Mouse (Mus musculus) T-helper 1 cell (primary cell): Measurements from ENCODE around the gene Pcgf5.

Experiments
- in situ Hi-C: fragments of 300-600 bp; cut with MboI, MseI; formaldehyde crosslinking; loops from one replicate; pipeline ENCODE4 v1.15.1; 2025; ENCODE audit warnings: high pct_unique_total_duplicates

Pcgf5 gene

DNA sequence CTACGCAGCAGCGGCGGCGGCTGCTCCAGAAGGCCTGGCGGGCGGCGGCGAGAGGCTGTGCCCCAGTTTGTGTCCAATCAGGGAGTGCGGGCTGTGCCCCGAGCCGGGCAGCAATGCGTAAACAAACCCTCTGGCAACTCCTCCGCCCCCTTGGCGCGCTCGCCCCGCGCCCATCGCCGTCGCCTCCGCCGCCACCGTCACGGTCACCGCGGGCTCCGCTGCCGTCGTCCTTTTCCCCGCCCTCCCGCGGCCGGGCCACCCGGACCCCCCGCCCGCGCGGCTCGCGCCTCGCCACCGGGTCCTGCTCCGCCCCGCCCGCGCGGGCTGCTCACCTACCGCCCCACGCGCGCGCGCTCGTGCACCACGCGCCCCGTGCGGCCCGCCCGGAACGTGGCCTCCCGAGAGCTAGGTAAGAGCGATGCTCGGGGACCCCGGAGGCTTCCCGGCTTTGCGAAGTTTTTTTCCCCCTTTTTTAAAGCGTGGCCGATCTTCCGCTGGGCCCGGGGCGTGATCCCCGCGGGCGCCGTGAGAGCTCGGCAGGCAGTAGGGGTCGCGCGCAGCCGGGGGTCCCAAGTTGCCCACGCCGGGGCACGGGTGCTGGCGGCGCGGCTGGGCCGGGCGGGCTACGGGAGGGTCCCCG, at the start of gene Pcgf5:
TSS of gene Pcgf5 (plus strand) at position 149 of the 640 bp plus-strand sequence.
- in situ Hi-C loops = no loop called here

DNA sequence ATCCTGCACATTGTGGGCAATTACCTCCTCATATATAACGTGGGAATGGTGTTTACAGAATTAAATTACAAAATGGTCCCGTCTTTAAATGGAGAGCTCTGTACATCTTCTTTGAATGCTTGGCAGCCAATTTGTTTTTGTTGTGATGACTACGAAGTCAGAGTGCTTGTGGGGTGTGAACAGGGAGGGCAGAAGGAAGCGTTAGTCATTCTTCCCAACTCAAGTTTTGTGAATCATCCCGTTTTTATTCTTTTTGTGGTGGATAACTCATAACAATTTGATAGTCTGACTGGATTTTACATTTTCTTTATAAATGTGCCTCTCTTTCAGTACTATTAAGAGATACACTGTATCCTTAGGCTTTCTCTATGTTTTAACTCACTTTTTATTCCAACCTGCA, 42.6 kb upstream of the Pcgf5 start:
- in situ Hi-C loops = no loop called here

GRCm38 (mm10) chr19:36314010-36314409, 34.1 kb upstream of the Pcgf5 start:
- in situ Hi-C loops = no loop called here

GRCm38 (mm10) chr19:36319735-36320134, 28.4 kb upstream of the Pcgf5 start:
- in situ Hi-C loops = no loop called here

GRCm38 (mm10) chr19:36321066-36321465, 27.0 kb upstream of the Pcgf5 start:
- in situ Hi-C loops = no loop called here

- in situ Hi-C loops = no loop called here
Observed at GRCm38 (mm10) chr19:36323326-36323725, 24.8 kb upstream of the Pcgf5 start.

DNA sequence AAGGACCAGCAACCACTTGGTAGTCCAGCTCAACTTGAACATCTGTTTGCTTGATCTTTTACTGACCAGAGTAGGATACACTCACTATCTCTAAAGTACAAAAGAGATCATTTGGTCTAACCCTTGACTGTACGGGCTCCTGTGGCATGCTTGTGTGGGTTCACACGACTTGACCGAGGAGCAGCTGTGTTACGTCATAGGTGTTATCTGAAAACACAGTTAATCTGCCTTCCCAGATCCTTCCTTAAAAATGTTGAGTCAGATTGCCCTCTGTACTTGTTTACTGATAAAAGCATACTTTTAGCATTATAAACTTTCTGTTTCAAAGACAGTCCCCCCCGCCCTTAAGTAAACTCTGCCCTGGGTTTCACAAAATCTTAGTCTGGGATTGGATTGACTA, 19.4 kb upstream of the Pcgf5 start:
- in situ Hi-C loops = no loop called here

- in situ Hi-C loops = no loop called here
Observed at GRCm38 (mm10) chr19:36347376-36347775, 733 bp upstream of the Pcgf5 start.

DNA sequence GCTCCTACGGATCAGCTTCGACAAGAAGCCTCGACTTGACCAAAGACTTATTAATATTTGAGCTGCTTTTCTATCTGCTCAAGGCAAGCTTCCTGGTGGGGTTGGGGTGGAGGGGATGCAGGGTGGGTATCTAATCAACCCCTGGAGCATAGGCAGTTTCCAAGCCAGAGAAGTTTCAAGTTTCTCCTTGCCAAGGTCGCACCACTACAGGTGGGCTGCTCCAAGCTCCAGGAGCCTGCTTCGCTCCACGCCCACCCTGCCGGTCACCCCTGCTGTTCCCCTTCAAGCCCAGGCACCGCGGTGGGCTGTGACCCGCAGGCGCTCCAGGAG, 313 bp upstream of the Pcgf5 start:
- in situ Hi-C loops = no loop called here

DNA sequence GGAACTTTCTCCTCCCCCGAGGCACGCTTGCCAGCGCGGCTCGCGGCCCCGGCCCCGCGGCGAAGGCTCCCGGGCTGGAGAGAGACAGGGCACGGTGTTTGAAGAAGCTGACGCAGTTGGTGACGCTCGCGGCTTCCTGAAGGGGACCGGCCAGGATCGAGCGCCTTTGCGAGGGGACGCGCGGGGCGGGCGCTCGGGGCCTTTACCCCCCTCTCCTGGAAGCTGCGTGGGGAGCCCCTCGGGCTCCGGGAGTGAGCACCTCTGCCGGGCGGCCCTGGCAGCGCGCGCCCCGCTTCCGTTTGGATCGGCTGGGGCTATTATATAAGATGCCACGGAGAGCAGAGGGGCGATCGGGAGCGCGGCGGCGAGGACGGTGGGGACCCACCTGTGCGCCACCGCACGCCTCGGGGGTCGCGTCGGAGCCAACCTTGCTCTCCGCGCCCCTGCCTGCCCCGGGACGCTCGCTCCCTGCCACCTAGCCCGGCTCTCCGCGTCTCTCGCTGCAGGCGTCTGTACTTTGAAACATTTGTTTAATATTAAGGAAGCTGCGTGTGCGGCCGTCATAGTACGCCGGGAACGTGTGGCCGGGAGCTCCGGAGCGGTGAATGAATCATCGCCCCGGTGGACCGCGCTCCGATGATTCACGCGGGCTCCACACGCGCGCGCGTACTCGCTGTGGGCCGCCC, 835 bp downstream of the Pcgf5 start:
- in situ Hi-C loops = no loop called here

- in situ Hi-C loops = no loop called here
Observed at GRCm38 (mm10) chr19:36349487-36349955, 1.4 kb downstream of the Pcgf5 start.

GRCm38 (mm10) chr19:36350181-36350580, 2.1 kb downstream of the Pcgf5 start:
- in situ Hi-C loops = no loop called here

DNA sequence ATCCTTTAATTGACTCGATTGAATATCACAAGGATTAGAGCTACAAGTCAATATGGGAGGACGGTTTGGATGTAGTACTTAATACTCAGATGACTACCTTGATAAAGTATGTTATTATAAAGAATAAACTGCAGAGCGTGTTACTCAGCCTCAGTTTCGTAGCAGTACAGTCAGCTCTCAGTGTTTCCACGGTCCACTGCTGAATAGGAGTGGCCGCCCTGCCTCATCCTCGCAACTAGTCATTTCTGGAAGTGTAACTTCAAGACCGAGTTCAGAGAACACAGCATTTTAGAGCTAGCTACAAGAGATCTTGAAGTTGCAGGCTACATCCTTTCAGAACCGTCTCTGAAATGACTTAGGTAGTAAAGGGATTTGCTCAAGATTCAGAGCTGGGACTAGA, 2.8 kb downstream of the Pcgf5 start:
- in situ Hi-C loops = no loop called here

DNA sequence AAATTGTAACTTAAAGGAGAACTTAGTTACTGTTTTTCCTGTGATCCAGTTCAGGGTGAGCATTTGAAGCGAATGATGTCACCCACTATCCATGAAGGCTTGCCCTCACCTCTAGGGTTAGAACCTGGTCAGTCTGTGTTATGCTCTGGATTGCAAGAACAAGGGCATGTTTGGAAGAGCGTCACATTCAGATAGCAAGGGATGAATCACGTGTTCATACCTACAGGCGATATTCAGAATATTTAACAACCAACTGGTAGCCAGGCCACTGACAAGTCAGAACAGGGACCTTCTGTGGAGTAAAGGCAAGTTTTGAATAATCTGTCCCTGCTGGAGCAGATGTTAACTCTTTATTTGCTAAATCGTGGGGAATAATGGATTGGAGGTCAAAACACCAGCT, 14.4 kb downstream of the Pcgf5 start:
- in situ Hi-C loops = no loop called here

- in situ Hi-C loops = no loop called here
Observed at GRCm38 (mm10) chr19:36364757-36365156, 16.6 kb downstream of the Pcgf5 start.

GRCm38 (mm10) chr19:36371478-36371877, 23.4 kb downstream of the Pcgf5 start:
- in situ Hi-C loops = no loop called here

DNA sequence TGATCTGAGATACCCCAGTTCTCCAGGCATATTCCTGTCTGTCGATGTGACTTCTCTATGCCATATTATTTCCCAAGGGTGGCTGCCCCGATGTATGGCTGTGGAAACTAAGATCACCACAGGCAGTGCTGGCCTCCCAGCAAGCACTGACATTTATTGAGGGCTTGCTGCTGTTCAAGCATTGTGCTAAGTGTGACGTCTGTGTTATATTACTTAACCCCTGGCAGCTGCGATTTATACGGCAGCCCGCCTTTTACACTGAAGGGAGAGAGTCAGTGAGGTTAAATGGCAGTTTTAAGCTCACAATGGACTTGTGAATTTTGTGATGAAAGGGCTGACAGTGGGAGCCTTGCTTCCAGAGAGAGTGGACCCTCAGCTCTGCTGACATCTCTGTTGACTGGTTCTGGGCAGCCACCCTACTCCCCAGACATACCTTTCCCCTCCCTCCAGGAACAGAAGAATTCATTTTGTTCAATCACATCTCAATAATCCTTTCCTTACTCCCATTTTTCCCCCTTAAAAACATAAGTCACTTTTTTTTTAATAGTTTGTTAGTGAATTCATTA, 25.0 kb downstream of the Pcgf5 start:
- in situ Hi-C loops = no loop called here

DNA sequence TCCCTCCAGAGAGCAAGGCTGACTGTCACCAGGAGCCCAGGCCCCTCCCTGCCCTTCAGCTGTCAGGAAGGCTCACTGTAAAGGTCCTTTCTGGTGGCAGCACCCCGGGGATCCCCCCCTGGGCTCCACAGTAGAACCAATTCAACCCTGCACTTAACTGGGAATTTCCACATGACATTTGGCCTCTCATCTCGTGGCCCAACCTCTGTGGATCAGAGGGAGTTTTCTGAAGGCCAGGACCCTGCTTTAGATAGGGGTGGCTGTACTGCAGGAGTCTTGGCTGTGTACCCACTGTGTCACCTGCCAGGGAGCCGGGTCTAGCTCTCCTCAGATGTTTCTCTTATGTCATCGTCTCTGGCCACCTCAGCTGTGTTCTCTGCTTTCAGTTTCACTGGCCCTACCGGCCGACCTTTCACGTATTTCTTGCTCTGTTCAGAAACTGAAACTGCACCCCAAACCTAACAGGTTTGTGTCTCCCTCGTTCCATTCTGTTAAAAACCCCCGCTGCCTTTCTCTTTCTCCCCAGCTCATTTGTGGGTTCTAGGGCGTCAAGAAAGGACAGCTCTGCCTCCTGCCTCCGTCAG, 27.2 kb downstream of the Pcgf5 start:
- in situ Hi-C loops = no loop called here

DNA sequence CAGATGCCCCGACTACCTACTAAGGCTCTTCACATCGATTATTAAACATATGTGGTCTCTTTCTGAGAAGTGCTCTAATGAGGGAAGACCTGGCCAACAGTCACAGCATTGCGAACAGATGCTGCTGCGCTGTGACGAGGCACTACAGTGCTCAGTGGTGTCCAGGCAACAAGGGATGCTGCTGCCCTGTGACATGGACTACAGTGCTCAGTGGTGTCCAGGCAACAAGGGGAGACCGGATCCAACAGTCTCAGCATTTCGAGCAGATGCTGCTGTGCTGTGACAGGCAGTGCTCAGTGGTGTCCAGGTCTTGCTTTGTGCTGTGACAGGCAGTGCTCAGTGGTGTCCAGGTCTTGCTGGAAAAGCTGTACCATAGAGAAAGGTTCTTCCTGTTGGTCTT, 29.6 kb downstream of the Pcgf5 start:
- in situ Hi-C loops = no loop called here

- in situ Hi-C loops = no loop called here
Observed at GRCm38 (mm10) chr19:36378511-36379232, 30.6 kb downstream of the Pcgf5 start.

DNA sequence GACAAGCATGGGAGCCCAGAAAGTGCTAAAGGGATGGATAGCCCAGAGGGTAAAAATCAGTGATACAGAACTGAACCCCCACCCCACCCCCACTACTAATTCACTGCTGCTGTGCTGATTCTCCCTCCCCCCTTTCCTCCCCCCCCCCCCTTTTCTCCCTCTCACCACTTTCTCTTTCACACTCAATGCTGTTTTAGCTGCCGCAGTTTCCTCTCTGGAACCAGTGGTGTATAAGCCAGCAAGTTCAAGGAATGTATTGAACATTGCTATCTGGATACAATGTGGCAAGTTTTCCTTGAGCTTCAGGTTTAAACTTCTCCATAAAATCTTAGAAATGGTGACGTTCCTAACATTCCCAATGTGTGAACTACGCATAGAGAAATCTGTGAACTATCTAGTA, 34.8 kb downstream of the Pcgf5 start:
- in situ Hi-C loops = no loop called here

GRCm38 (mm10) chr19:36383977-36384376, 35.9 kb downstream of the Pcgf5 start:
- in situ Hi-C loops = no loop called here
